Mouse (Mus musculus) testis, postnatal 14 days (tissue): ENCODE measurements around the gene Dennd2c.
"Not testable (repeated sequence)": the region's sequence is repeated elsewhere in the genome, so short reads cannot be mapped to it uniquely, and the experiment has no call there.

Experiments
- DNase-seq: peaks from one replicate; pipeline ENCODE4 v3.0.0; 2021; ENCODE audit warnings: low spot score

Gene Dennd2c

DNA sequence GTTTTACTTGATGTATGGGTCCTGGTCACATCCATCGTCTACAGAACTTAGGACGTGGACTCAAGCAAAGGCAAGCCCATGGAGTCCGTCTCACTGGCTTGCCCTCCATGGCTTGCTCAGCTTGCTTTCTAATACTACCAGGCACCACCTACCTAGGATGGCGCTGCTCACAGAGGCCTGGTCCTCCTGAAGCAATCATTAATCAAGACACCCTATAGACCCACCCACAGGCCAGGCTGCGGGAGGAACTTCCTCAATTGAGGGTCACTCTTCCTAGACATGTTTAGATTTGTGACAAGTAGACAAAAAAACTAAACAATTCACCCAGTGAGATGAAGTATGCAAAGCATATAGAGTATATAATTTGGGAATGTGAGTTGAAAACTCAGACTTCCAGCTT is 9.8 kb downstream of the Dennd2c start:
- DNase-seq: no peak

DNA sequence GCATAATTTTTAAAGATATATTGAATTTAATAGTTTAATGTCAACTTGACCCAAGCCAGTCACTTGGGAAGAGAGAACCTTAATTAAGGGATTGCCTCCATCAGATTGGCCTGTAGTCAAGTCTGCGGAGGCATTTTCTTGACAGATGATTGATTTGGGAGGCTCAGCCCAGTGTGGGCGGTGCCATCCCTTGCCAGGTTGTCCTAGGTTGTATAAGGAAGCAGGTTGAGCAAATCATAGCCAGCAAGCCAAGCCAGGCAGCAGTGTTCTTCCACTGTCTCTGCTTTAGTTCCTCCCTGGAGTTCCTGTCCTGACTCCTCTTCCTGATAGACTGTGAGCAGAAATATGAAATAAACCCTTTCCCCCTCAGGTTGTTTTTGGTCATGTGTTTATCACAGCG is 21.2 kb downstream of the Dennd2c start:
- DNase-seq: no peak

DNA sequence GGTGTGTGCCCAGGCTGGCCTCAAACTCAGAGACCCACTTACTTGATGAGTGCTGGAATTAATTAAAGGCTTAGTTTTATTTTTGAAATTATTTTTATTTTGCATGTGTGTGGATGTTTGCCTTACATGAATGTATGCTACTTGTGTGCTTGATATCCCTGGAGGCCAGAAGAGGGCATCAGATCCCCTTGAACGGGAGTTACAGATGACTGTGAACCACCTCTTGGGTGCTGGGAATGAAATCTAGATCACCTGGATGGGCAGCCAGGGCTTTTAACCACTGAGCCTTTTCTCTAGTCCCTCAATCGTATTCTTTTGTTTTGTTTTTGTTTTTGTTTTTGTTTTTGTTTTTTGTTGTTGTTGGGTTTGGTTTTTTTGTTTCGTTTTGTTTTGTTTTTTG is 23.7 kb downstream of the Dennd2c start:
- DNase-seq: no peak

DNA sequence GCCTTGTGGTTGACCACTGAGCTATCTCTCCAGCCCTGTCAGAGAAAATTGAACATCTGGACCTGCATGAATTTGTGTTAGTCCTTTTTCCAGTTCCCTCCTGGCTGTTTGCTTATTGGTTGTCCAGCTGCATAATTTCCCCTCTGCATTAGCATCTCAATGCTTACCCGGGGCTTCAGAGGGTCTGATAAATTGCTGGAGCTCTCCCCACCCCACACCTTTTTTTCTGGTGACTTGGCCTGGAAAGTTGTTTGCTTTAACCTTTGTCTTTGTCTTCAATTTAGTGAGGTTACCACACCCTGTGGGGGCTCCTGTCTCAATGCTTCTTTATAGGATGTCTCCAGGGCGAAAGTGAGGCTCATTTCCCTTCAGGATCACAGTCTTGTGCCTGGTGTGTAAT is 24.8 kb downstream of the Dennd2c start:
- no peak for DNase-seq

DNA sequence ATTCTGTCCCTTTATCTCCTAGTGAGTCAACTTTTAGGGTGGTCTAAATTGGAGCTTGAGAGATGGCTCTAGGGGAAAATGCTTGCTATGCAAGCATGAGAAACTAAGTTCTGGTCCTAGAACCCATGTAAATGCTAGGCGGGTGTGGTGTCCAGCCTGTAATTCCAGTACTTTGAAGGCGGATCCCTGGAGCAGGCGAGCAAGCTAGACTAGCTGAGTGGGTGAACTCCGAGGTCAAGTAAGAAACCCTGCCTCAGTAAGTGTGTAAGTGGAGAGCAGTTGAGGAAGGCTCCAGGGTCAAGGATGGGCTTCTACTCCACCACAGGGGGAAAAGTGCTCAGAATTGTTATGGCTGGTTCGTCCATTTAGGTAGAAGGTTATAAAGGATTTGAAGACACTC is 25.3 kb downstream of the Dennd2c start:
- no peak for DNase-seq

DNA sequence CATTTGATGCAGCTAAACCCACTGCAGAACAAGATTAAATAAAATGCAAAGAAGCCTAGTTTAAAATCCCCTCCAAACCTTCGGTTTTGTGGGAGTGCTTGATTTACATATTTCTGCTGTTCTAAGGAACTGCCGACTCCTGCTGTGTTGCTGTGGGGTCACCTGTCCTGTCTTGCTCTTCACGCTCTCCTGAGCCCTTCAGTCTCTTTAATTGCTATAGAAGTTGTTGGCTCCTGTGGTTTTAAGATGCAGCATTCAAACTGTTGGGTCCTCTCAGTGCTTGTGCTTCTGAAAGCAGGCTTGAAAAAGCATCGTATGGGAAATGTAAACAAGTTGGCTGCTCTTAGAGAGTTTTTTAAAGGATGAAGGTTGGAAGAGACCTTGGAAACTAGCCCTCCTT is 25.8 kb downstream of the Dennd2c start:
- no peak for DNase-seq

- no peak for DNase-seq
Measured at GRCm38 (mm10) chr3:103129367-103130159, 27.2 kb downstream of the Dennd2c start.

DNA sequence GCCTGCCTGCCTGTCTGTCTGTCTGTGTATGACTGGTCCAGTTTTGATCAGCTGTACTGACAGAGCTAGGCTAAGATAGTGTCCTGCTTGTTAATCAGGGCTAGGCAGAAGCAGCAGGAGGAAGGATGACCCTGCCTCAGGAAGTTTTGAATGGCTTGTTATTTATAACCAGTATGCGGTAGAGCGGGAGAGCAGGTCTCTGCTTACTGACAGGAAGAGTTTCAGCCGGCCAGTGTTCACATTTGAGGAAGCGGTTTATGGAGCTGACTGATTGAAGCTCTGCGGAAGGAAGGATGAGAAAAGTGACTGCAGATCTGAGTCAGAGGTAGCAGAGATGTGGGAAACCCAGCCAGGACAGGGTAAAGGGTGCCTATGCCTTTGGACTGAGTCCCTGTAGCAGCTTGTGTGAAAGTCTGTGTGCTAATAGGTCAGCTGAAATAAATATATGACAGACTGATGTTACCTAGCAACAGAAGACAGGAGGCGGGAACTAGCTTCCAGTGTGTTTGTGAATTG is 27.9 kb downstream of the Dennd2c start:
- no peak for DNase-seq

GRCm38 (mm10) chr3:103133098-103133497 is 30.7 kb downstream of the Dennd2c start:
- DNase-seq: no peak

GRCm38 (mm10) chr3:103136414-103137077 is 34.1 kb downstream of the Dennd2c start:
- DNase-seq: no peak

DNA sequence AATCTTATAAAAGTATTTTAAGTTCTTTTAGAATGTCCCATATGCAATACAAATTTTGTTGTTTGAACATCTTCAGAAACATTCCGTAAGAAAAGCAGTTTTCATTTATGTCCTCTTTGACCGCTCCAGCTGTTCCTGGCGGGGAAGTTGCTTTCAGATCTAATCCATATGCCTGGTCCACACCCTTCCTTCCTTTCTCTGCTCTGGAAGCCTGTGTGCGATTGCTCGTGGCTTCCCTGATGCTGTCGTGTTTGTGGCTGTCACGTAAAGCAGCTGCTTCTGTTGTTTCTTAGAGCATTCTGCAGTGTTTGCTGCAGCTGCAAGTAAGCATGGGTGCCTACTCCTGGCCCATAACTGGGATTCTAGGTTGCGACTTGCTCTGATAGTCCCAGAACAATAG is 36.6 kb downstream of the Dennd2c start:
- DNase-seq: no peak

DNA sequence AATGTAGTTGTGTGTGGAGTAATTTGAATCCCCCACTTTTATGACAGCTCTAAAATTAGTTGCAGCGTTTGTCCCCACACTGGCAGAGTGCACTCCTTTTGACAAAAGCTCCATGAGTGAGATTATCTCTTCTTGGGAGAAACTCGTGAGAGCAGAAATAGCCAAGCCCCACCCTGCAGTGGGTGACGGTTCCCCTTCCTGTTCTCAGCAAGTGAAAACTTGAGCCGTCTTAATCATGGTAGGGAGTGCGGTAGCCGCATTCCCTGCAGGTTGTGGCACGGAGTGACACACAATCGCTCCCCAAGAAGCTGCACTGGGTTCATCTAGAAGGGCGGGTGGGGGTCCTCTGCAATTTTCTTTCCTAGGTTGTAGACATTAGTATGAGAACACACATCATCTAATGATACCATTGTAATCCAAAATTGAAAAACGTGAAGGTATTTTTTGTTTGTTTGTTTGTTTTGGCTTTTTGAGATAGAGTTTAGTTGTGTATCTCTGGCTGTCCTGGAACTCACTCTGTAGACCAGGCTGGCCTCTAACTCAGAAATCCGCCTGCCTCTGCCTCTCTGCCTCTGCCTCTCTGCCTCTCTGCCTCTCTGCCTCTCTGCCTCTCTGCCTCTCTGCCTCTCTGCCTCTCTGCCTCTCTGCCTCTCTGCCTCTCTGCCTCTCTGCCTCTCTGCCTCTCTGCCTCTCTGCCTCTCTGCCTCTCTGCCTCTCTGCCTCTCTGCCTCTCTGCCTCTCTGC is 37.9 kb downstream of the Dennd2c start:
- DNase-seq: not testable (repeated sequence)

DNA sequence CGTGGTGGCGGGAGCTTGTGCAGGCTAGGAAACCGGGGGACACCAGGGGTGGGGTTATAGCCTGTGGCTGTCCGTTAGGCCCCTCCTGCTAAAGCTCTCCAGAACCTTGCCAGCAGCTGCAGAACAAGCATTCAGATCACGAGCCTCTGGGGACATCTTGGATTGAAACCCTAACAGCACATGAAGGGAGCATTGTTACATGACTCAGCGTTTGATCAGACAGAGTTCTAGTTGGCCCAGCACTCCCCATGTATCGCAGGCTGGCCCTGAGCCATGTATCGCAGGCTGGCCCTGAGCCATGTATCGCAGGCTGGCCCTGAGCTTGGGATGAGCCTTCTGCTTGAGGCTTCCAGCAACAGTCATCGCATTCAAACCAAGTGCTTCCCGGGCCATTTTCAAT is 38.9 kb downstream of the Dennd2c start:
- DNase-seq: no peak

DNA sequence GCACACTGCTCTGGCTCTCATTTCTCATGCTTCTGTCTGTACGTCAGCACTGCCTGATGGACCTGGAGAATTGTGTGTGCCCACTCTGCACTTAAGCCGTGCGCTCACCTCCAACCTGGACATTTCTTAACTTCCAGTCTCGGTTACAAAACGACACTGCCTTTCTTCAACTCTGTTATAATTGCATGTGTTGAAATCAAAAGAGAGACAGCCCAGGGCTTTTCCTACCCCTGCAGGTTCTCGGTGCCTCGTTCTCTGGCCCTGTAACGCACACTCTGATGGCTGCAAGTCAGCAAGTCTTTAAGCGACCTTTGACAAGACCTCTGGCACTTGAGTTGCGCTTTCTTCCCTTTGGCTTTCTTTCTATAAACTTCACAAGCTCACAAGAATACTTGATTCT is 40.0 kb downstream of the Dennd2c start:
- DNase-seq: no peak

DNA sequence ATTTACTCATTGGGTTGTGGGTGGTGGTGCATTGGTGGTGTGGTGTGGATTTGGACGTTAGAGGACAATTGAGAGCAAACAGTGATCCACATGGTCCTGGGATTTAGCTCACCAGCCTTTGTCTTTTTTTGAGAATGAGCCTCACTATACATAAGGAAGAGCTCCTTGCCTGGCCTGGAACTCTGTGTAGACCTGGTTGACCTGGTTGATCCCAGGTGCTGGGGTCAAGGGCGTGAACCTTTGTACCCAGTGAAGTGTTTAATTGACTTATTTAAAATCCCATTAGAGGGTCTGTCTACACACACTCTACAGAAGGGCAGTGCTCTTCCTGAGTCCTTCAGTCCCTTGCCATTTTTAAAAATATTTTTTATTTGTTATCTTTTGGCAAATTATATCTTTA is 42.9 kb downstream of the Dennd2c start:
- DNase-seq: no peak

DNA sequence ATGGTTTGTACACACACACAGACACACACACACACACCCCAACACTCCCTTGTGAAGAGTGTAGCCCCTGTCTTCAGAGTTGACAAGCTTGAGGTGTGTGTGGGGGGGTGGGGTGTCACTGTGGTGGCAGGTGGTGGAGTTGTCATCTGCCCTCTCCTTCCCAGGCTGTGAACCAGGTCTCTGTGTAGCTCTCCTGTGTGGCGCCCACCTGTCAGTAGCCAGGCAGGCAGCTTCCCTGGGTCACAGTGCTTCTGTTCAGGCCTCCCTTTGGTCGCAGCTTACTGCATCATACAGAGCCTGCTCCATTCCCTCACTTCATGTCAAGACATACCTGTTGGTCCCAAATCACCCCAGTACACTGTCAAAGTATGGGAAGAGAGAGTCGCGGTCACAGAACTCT is 43.4 kb downstream of the Dennd2c start:
- no peak for DNase-seq

GRCm38 (mm10) chr3:103146330-103147166 is 44.1 kb downstream of the Dennd2c start:
- DNase-seq: no peak

DNA sequence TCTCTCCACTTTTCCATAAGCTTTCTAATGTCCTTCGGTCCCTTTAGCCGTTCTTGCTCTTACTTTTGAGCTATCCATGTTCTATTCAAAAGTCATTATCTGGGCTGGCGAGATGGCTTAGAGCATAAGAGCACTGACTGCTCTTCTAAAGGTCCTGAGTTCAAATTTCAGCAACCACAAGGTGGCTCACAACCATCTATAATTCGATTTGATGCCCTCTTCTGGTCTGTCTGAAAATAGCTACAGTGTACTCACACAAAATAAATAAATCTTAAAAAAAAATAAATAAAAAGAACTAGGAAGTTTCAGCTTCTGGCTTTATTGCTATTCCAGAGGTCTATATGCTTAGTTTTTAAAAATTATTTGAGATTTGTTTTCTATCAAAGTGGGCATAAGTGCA is 45.4 kb downstream of the Dennd2c start:
- DNase-seq: no peak

DNA sequence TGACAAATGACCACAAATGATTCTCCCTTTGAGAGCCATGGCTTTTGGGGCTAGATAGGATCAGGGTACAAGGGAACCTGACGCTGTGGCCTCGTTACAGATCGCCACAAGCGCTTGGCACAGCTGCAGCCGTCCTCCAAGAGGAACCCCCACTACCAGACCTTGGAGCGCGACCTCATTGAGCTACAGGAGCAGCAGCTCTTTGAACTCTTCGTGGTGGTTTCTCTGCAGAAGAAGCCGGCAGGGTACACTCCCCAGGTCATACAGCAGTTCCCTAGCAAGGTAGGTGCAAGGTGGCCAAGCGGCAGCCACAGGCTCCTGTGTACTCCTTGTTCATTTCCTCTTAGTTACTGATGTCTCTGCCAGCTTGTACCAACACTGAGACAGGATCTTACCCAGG is 46.5 kb downstream of the Dennd2c start:
- DNase-seq: no peak

- DNase-seq: no peak
Measured at GRCm38 (mm10) chr3:103153761-103154160, 51.4 kb downstream of the Dennd2c start.

DNA sequence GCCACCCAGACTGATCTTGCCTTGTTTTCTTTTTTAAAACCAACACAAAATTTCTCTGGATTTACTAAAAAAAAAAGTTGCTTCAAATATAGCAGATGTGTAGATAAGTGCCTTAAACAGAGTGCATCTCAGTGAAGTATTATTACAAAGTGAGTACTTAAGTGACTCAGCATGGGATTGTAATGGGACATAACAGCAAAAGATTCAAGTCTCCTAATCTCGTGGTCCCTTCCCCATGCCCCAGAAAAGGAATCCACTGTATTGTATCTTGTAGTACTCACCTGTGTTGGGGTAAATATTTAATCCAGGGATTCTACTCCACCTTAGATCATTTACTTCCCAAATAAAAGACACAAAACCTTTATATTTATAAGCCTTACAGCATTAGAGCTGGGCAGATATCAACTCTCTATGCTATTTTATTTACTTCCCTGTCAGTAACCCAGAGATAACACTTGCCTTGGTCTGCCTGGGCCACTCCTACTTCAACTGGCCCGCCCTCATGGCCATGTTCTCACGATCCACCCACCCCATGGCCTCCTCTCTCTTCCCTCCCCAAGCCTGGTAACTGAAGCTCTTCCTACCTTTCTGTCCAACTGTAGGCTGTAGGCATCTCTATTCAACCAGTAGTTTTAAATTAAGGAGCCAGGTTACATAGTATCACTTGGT is 57.0 kb downstream of the Dennd2c start:
- DNase-seq: no peak
